Mouse (Mus musculus): Measurements from ENCODE around the gene Phf19. TPM values are rescaled to one million over a fixed set of nuclear protein-coding genes. Genes with fewer than 3 reads are reported as not detected.

The Phf19 gene
- polyA plus RNA-seq, 1 experiment = 0.21 TPM

GRCm38 (mm10) chr2:34904849-34905542 is 8.8 kb downstream of the Phf19 start:
- H3K27me3 ChIP-seq (ENCODE audit: control insufficient read depth, insufficient read depth, low read length) = no peaks in the 10 kb centered on the region
- H3K27ac ChIP-seq (ENCODE audit: control insufficient read depth, insufficient read depth, low read depth, low read length) = no peak overlapping the region
- peaks cover 19% of the 10 kb centered on the region for H3K4me1 ChIP-seq (ENCODE audit: control insufficient read depth, insufficient read depth, low read length)
- no peaks in the 10 kb centered on the region for H3K36me3 ChIP-seq (ENCODE audit: control insufficient read depth, insufficient read depth, low read length)
- peak overlapping the region; percentile 82 for H3K4me3 ChIP-seq (ENCODE audit: control insufficient read depth, low read depth, low read length)
- peak; percentile 52; the same call in 1 of the 2 replicates for TF ChIP-seq POLR2A (IDR thresholded peaks at IDR 0.05; ENCODE audit: control insufficient read depth, low read depth, low read length)
- TF ChIP-seq CTCF (IDR thresholded peaks at IDR 0.05; ENCODE audit: control insufficient read depth, insufficient read depth, insufficient replicate concordance, low read depth, low read length) = no peak

GRCm38 (mm10) chr2:34903652-34904405 is 10.0 kb downstream of the Phf19 start:
- Histone ChIP-seq H3K36me3 (ENCODE audit: control insufficient read depth, insufficient read depth, low read length) (no peaks in the 10 kb centered on the region), H3K27ac (ENCODE audit: control insufficient read depth, insufficient read depth, low read depth, low read length) (no peak overlapping the region), H3K4me1 (ENCODE audit: control insufficient read depth, insufficient read depth, low read length) (peaks cover 19% of the 10 kb centered on the region), H3K27me3 (ENCODE audit: control insufficient read depth, insufficient read depth, low read length) (no peaks in the 10 kb centered on the region), H3K4me3 (ENCODE audit: control insufficient read depth, low read depth, low read length) (no peak overlapping the region)
- TF ChIP-seq CTCF (IDR thresholded peaks at IDR 0.05; ENCODE audit: control insufficient read depth, insufficient read depth, insufficient replicate concordance, low read depth, low read length) = no peak
- TF ChIP-seq POLR2A (IDR thresholded peaks at IDR 0.05; ENCODE audit: control insufficient read depth, low read depth, low read length) = no peak

- no peaks in the 10 kb centered on the region for H3K36me3 ChIP-seq (ENCODE audit: control insufficient read depth, insufficient read depth, low read length)
- no peaks in the 10 kb centered on the region for H3K27me3 ChIP-seq (ENCODE audit: control insufficient read depth, insufficient read depth, low read length)
- H3K4me1 ChIP-seq (ENCODE audit: control insufficient read depth, insufficient read depth, low read length) = peaks cover 19% of the 10 kb centered on the region
- no peak overlapping the region for H3K27ac ChIP-seq (ENCODE audit: control insufficient read depth, insufficient read depth, low read depth, low read length)
- TF ChIP-seq POLR2A (IDR thresholded peaks at IDR 0.05; ENCODE audit: control insufficient read depth, low read depth, low read length) (no peak), CTCF (IDR thresholded peaks at IDR 0.05; ENCODE audit: control insufficient read depth, insufficient read depth, insufficient replicate concordance, low read depth, low read length) (no peak)
- H3K4me3 ChIP-seq (ENCODE audit: control insufficient read depth, low read depth, low read length) = no peak overlapping the region
Observed at GRCm38 (mm10) chr2:34903191-34903590, 10.6 kb downstream of the Phf19 start.

GRCm38 (mm10) chr2:34902731-34903130 is 11.1 kb downstream of the Phf19 start:
- TF ChIP-seq POLR2A (IDR thresholded peaks at IDR 0.05; ENCODE audit: control insufficient read depth, low read depth, low read length) (no peak), CTCF (IDR thresholded peaks at IDR 0.05; ENCODE audit: control insufficient read depth, insufficient read depth, insufficient replicate concordance, low read depth, low read length) (no peak)
- Histone ChIP-seq H3K4me3 (ENCODE audit: control insufficient read depth, low read depth, low read length) (no peak overlapping the region), H3K27ac (ENCODE audit: control insufficient read depth, insufficient read depth, low read depth, low read length) (no peak overlapping the region), H3K36me3 (ENCODE audit: control insufficient read depth, insufficient read depth, low read length) (no peaks in the 10 kb centered on the region), H3K27me3 (ENCODE audit: control insufficient read depth, insufficient read depth, low read length) (no peaks in the 10 kb centered on the region), H3K4me1 (ENCODE audit: control insufficient read depth, insufficient read depth, low read length) (peaks cover 19% of the 10 kb centered on the region)

GRCm38 (mm10) chr2:34901726-34902125 is 12.1 kb downstream of the Phf19 start:
- H3K27me3 ChIP-seq (ENCODE audit: control insufficient read depth, insufficient read depth, low read length) = no peaks in the 10 kb centered on the region
- TF ChIP-seq POLR2A (IDR thresholded peaks at IDR 0.05; ENCODE audit: control insufficient read depth, low read depth, low read length) (no peak), CTCF (IDR thresholded peaks at IDR 0.05; ENCODE audit: control insufficient read depth, insufficient read depth, insufficient replicate concordance, low read depth, low read length) (peak; percentile 16; the same call in 1 of the 2 replicates)
- no peak overlapping the region for H3K27ac ChIP-seq (ENCODE audit: control insufficient read depth, insufficient read depth, low read depth, low read length)
- H3K36me3 ChIP-seq (ENCODE audit: control insufficient read depth, insufficient read depth, low read length) = no peaks in the 10 kb centered on the region
- no peak overlapping the region for H3K4me3 ChIP-seq (ENCODE audit: control insufficient read depth, low read depth, low read length)
- peaks cover 17% of the 10 kb centered on the region for H3K4me1 ChIP-seq (ENCODE audit: control insufficient read depth, insufficient read depth, low read length)

- Histone ChIP-seq H3K36me3 (ENCODE audit: control insufficient read depth, insufficient read depth, low read length) (no peaks in the 10 kb centered on the region), H3K27ac (ENCODE audit: control insufficient read depth, insufficient read depth, low read depth, low read length) (no peak overlapping the region), H3K27me3 (ENCODE audit: control insufficient read depth, insufficient read depth, low read length) (no peaks in the 10 kb centered on the region), H3K4me3 (ENCODE audit: control insufficient read depth, low read depth, low read length) (no peak overlapping the region), H3K4me1 (ENCODE audit: control insufficient read depth, insufficient read depth, low read length) (peaks cover 12% of the 10 kb centered on the region)
- TF ChIP-seq POLR2A (IDR thresholded peaks at IDR 0.05; ENCODE audit: control insufficient read depth, low read depth, low read length) (no peak), CTCF (IDR thresholded peaks at IDR 0.05; ENCODE audit: control insufficient read depth, insufficient read depth, insufficient replicate concordance, low read depth, low read length) (no peak)
Observed at GRCm38 (mm10) chr2:34900412-34900811, 13.4 kb downstream of the Phf19 start.

GRCm38 (mm10) chr2:34899682-34900081 is 14.1 kb downstream of the Phf19 start:
- Histone ChIP-seq H3K27ac (ENCODE audit: control insufficient read depth, insufficient read depth, low read depth, low read length) (no peak overlapping the region), H3K27me3 (ENCODE audit: control insufficient read depth, insufficient read depth, low read length) (no peaks in the 10 kb centered on the region), H3K4me1 (ENCODE audit: control insufficient read depth, insufficient read depth, low read length) (peaks cover 6% of the 10 kb centered on the region), H3K36me3 (ENCODE audit: control insufficient read depth, insufficient read depth, low read length) (no peaks in the 10 kb centered on the region), H3K4me3 (ENCODE audit: control insufficient read depth, low read depth, low read length) (no peak overlapping the region)
- TF ChIP-seq CTCF (IDR thresholded peaks at IDR 0.05; ENCODE audit: control insufficient read depth, insufficient read depth, insufficient replicate concordance, low read depth, low read length) = no peak
- no peak for TF ChIP-seq POLR2A (IDR thresholded peaks at IDR 0.05; ENCODE audit: control insufficient read depth, low read depth, low read length)
